Mouse (Mus musculus): ENCODE results near the gene Terf2. TPM values are rescaled to one million over a fixed set of nuclear protein-coding genes. Genes with fewer than 3 reads are reported as not detected.
"Not testable (repeated sequence)": the region's sequence is repeated elsewhere in the genome, so short reads cannot be mapped to it uniquely, and the experiment has no call there.

The Terf2 gene
- total RNA-seq, 2 experiments from 2014 or later = 22.0 to 26.4 TPM

- no peak for DNase-seq
These were observed 18.0 kb upstream of the Terf2 start for GRCm38 (mm10) chr8:107114150-107115007.

- DNase-seq = no peak
These were observed 16.9 kb upstream of the Terf2 start for GRCm38 (mm10) chr8:107113209-107113608.

DNA sequence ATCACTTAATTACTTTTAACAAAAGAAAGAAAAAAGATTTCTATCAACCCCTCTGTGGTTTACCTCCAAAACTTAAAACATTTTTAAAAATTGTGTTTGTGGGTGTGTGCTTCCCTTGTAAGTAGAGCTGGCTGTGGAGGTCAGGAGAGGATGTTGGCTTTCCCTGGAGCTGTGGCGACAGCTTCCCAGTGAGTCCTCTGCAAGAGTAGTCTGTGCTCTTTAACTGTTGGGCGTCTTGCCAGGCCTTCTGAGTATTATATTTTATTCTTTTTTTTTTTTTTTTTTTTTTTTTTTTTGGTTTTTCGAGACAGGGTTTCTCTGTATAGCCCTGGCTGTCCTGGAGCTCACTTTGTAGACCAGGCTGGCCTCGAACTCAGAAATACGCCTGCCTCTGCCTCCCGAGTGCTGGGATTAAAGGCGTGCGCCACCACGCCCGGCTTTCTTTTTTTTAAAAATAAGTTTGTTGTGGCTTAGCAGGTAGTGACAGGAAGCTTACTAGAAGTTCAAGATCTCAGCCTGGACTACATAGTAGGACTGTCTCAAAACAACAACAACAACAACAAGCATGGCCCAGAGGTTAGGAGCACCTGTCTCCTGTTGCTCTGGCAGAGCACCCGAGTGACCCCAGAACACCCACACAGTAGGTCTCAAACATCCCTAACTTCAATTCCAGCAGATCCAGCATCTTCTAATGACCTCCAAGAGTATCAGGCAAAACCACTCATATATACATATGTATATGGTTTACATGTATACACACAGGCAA is 15.2 kb upstream of the Terf2 start:
- DNase-seq = peak; percentile 54

- DNase-seq = no peak
These were observed 14.4 kb upstream of the Terf2 start for GRCm38 (mm10) chr8:107110629-107111330.

- no peak for DNase-seq
These were observed 13.6 kb upstream of the Terf2 start for GRCm38 (mm10) chr8:107109816-107110435.

DNA sequence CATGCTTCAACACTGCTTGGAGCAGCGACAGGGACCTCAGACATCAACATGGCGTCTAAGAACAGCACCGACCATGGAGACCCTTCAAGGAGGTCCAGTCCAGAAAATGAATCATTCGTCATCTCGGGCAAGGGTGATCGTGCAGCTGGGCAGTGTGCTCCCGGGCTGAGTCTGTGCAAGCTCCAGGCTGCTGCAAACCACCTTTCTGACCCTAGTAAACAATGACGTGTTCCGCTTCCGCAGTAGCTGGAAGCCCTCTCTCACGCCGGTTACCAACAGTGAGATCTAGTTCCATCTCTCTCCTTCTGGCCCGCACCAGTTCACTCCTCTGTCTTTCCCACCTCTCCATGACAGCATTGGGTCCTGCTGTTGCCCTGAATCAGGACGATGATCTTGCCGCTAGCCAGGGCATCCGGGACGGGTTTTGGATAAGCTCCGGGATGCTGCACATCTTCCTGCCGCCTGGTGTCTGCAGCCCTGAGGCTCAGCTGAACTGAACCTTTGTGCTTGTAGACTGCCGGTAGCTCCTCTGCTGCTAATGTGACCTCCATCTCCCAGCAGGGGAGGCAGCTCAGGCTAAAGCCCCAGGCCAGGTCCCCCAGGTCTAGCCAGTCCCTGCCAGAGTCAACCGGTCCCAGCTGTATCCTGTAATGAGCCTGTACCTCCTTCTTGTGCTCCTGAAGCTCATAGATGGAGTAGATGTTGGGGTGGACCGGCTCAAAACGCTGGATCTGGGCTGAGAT is 12.8 kb upstream of the Terf2 start:
- DNase-seq = no peak

GRCm38 (mm10) chr8:107108089-107108488 is 11.7 kb upstream of the Terf2 start:
- DNase-seq = not testable (repeated sequence)

DNA sequence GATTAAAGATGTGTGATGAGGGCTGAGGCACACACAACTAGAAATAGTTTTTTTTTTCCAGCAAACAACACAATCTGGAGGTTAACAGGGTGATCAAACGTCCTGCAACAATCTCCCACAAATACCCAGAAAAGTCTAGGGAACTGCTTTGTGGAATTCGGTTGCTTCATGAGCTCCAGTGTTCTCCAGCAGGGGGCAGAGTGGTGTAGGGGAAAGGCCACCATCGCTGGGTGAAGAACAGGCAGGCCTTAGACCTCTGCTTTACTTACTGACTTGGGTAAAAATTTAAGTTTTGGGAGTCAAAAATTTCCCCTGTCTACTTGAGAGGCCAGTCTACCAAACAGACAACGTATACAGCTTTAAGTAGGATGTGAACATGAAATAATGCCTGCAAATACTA is 8.2 kb upstream of the Terf2 start:
- DNase-seq = peak; percentile 91

GRCm38 (mm10) chr8:107100635-107101034 is 4.3 kb upstream of the Terf2 start:
- no peak for DNase-seq

DNA sequence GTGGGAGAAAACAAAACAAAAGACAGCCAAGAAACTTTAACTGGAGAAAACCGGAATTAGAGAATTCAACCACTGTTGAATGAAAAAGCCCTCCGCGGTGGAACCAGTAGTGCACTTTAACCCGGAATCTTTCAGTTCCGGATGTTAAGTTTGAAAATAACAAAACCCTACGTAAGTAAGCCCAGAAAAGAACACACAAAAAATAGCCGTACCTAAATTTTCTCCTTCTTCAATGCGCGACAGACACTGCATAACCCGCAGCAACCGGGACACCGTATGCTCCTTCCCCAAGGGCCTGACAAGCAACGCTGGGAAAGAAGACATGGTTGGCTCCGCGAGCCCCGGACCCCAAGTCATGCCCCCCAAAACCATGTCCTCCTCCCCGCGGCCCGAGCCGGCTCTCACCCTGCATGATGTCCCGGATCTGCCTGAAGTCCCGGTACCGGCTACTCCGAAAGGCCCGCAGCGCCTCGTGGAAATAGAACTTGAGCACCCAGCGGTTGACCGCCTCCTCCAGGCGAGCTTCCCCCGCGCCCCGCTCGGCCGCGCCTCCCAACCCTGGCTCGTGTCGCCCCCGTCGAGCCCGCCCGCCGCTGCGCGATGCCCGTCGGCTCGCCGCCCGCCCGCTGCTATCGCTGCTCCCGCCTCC is 506 bp downstream of the Terf2 start:
- DNase-seq = no peak

DNA sequence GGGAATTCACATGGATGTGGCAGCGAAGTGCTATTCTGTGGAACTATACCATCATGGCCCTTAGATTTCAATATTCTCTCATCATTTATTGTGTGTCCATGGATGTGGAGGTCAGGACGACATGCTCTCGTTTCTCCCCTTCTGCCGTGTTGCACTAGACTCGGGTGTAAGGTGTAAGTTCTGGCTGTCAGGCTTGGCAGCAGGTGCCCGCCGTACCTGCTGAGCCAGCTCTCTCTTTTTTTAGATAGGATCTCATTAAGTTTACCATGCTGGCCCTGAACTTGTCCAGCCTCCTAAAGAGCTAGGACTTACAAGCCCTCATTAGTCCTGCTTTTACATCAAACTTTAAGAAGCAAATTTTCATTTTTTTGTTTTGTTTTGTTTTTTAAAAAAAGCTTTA is 5.8 kb downstream of the Terf2 start:
- DNase-seq = no peak

GRCm38 (mm10) chr8:107088526-107089063 is 7.8 kb downstream of the Terf2 start:
- DNase-seq = no peak

GRCm38 (mm10) chr8:107086018-107086417 is 10.3 kb downstream of the Terf2 start:
- no peak for DNase-seq

DNA sequence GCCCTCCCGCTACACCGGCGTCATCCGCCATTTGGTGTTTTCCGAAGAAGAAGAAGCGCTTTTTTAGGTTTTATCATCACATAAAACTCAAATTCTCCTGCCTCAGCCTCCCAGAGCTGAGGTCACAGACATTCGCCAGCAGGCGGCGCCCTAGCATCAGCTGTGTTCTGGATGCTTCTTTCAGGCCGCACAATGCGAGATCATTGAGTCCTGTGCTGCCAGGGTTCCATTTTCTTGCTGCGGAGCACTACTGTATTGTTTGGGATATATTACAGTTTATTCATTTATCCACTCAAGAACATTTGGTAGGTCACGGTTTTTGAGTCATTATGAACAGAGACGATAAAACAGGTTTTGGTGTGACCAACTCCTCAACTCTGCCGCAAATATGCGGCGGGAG is 11.0 kb downstream of the Terf2 start:
- no peak for DNase-seq

DNA sequence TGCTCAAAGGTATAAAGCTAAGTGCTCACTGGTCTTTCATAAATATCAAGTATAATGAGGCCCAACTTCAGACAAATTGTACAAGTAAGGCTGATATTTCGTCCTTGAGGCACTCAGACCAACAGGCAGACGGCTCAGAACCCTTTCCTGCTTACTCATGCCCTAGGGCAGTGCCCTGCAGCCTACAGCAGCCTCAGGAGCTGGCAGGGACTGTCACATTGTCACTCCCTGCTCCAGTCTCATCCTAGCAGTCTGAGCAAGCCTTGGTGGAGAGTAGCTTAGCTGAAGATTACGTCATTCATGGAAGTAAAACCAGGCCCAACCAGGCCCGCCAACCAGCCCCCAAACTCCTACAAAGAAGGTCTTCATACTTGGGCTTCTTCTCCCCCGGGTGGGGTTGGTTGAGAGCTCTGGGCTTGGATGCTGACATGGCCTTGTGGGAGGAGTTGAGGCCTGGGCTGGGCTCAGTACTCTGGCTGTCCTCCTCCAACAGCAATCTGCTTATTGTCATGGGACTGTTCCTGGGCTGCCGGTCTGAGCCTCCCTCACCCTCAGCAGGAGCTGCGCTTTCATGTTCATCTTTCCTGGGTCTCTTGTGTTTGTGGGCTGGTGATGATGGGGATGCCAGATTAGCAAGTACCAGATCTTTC is 20.0 kb downstream of the Terf2 start:
- DNase-seq = peak; percentile 33

DNA sequence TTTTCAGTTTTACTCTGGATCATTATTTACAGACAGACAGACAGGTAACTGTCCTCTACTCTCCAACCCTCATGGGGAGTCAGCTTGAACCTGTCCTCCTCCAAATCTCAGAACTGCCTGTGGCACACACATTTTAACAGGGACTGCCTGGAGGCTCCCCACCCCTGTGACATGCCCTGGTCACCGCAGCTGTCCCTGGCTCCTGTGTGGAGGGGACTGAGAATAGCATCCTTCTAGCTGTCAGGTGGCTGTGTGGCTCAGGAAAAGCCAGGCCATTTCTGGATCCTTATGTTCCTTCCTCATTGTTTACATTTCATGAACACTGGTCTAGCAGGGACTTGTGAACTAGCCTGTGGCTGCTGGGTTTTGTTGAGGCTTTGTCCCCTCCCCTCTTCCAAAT is 22.2 kb downstream of the Terf2 start:
- DNase-seq = no peak

DNA sequence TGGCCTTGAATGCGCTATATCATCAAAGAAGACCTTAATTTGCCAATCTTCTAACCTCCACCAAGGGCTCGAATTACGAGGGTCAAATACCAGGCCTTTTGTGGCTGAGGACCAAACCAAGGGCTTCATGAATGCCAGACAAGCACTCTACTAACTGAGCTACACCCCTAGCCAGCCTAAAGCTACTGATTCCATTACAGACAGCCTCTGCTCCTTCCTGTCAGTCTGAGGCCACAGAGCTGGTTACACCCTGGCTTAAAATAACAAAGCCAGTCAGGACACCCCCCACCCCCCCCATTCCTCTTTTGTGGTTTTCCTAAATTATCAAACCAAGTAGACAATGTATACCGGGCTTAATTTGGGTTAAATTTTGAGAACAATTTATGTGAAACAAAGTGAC is 22.6 kb downstream of the Terf2 start:
- DNase-seq = no peak

GRCm38 (mm10) chr8:107065511-107066496 is 30.5 kb downstream of the Terf2 start, which contains the start of gene Tmed6:
Tmed6 (minus strand) TSS chr8:107065644.
- DNase-seq = no peak

DNA sequence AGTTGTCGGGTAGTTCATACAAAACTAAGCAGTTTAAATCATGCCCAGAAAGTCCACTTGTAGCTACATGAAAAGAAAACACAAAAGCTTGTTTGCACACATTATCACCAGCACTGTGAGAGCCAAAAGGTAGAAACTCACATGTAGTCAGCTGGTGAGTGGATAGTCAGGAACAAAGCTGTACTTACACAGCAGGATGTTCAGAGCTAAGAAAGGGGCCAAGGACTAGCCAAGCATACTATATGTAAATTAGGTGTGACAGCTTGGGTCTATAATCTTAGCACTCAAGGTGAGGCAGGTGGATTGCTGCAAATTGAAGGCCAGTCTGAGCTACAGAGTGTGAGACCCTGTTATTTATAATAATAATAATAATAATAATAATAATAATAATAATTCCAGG is 33.7 kb downstream of the Terf2 start:
- DNase-seq = no peak

Measured in adrenal gland, postnatal 10 days (tissue).